Mouse (Mus musculus) lung, adult 2 months (tissue): Measurements from ENCODE around the gene Cops7b.

ENCODE experiments used
- CTCF ChIP-seq: fragments of 200-500 bp; IDR thresholded peaks from 2 replicates; pipeline ENCODE4 v1.5.1; 2011; ENCODE audit warnings: mild to moderate bottlenecking, low read length, control low read depth; ENCODE audit not compliant: insufficient read depth
- POLR2A ChIP-seq: fragments of 200-500 bp; IDR thresholded peaks from 2 replicates; pipeline ENCODE4 v1.6.1; 2011; ENCODE audit warnings: low read depth, mild to moderate bottlenecking, control low read depth, low read length, borderline replicate concordance; ENCODE audit errors: extremely low read depth

DNA sequence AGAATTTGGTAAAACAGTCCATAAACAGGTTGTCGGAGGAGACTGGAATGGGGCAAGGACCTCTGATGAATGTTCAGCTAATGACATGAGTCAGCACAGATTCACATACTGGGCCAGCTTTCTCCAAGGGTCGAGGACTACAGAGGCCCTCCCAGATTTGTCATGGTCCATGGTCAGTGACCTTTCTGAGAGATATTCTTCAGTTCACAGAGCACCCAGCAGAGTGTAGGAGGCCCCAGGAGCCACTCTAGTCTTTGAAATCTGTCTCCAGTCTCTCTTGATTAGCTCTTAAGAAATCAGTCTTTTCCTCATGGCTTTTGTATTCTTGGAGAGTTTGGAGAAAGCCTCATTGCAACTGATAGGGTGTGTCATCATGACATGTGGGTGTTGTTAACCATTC lies 39.6 kb downstream of the Cops7b start:
- TF ChIP-seq POLR2A (no peak), CTCF (no peak)
